Mouse (Mus musculus): ENCODE data around the gene Mybl2.

DNA sequence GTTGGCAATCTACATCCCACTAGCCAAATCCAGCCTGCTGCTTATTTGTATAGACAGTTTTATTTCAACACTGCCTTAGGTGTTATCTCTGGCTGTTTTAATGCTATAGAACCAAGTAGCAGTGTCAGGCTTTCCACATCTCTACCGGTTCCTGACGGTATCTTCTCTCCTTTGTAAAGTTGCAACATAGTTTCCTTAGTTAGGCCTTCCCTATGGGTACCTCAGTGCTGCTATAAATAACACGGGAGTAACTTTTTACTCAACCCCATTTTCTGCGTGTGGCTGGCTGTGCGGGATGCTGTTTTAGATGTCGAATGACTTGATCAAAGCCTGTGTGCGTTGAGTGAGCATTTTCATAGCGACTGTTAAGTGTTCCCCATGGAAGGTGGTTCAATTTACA lies 32.1 kb downstream of the Mybl2 start:
- no peak for TF ChIP-seq POLR2A (IDR thresholded peaks at IDR 0.05; ENCODE audit: extremely low read depth, insufficient read depth, low read length)
- TF ChIP-seq CTCF (IDR thresholded peaks at IDR 0.05; ENCODE audit: low read depth, low read length): no peak

Measured in liver, adult 2 months (tissue).